Mouse (Mus musculus) right cerebral cortex, postnatal 14 days (tissue): ENCODE data around the gene Fam20a.
"Not testable (repeated sequence)": the region's sequence is repeated elsewhere in the genome, so short reads cannot be mapped to it uniquely, and the experiment has no call there.

Experiments
- DNase-seq: peaks from one replicate; pipeline ENCODE4 v3.0.0; 2022

Gene Fam20a

GRCm38 (mm10) chr11:109676621-109677373, 45.3 kb downstream of the Fam20a start:
- no peak for DNase-seq

GRCm38 (mm10) chr11:109675771-109676170, 46.3 kb downstream of the Fam20a start:
- no peak for DNase-seq

- DNase-seq = no peak
Observed at GRCm38 (mm10) chr11:109675208-109675607, 46.9 kb downstream of the Fam20a start.

- no peak for DNase-seq
Observed at GRCm38 (mm10) chr11:109674542-109674941, 47.5 kb downstream of the Fam20a start.

- no peak for DNase-seq
Observed at GRCm38 (mm10) chr11:109673741-109674140, 48.3 kb downstream of the Fam20a start.

- no peak for DNase-seq
Observed at GRCm38 (mm10) chr11:109672881-109673739, 49.0 kb downstream of the Fam20a start.

GRCm38 (mm10) chr11:109672396-109672795, 49.7 kb downstream of the Fam20a start:
- no peak for DNase-seq

GRCm38 (mm10) chr11:109672021-109672324, 50.1 kb downstream of the Fam20a start:
- DNase-seq = no peak

GRCm38 (mm10) chr11:109671136-109672020, 50.7 kb downstream of the Fam20a start:
- DNase-seq = no peak

- DNase-seq = no peak
Observed at GRCm38 (mm10) chr11:109670026-109670916, 51.8 kb downstream of the Fam20a start.

- no peak for DNase-seq
Observed at GRCm38 (mm10) chr11:109669149-109669708, 52.9 kb downstream of the Fam20a start.

- DNase-seq = no peak
Observed at GRCm38 (mm10) chr11:109668115-109668725, 53.9 kb downstream of the Fam20a start.

- no peak for DNase-seq
Observed at GRCm38 (mm10) chr11:109667371-109667770, 54.7 kb downstream of the Fam20a start.

GRCm38 (mm10) chr11:109666411-109666810, 55.7 kb downstream of the Fam20a start:
- DNase-seq = no peak

GRCm38 (mm10) chr11:109665424-109665823, 56.7 kb downstream of the Fam20a start:
- no peak for DNase-seq

GRCm38 (mm10) chr11:109664293-109664692, 57.8 kb downstream of the Fam20a start:
- DNase-seq = no peak

GRCm38 (mm10) chr11:109660526-109660925, 61.6 kb downstream of the Fam20a start:
- DNase-seq = not testable (repeated sequence)

- no peak for DNase-seq
Observed at GRCm38 (mm10) chr11:109656232-109656631, 65.8 kb downstream of the Fam20a start.

GRCm38 (mm10) chr11:109654581-109654980, 67.5 kb downstream of the Fam20a start:
- no peak for DNase-seq

GRCm38 (mm10) chr11:109653201-109653600, 68.9 kb downstream of the Fam20a start:
- DNase-seq = no peak

- DNase-seq = no peak
Observed at GRCm38 (mm10) chr11:109652505-109652904, 69.6 kb downstream of the Fam20a start.
